Mouse (Mus musculus) limb, embryonic 12.5 days (tissue): Measurements from ENCODE around the gene Txndc15. TPM values are rescaled to one million over a fixed set of nuclear protein-coding genes. Genes with fewer than 3 reads are reported as not detected.

Experiments used
- ATAC-seq: fragments of 200-750 bp; cut with Nextera tagmentation; 2 replicates; pipeline ENCODE4 v1.8.0; 2017; ENCODE audit warnings: low read depth, moderate TSS enrichment; ENCODE audit not compliant: insufficient number of reproducible peaks, insufficient read depth, low FRiP score, low TSS enrichment
- H3K27ac ChIP-seq: fragments of 300-500 bp; sonication (generic); 2 replicates; pipeline ENCODE4 v1.5.1; 2016; ENCODE audit warnings: mild to moderate bottlenecking, moderate library complexity
- H3K27me3 ChIP-seq: fragments of 300-500 bp; sonication (generic); 2 replicates; pipeline ENCODE4 v1.6.1; 2016; ENCODE audit warnings: mild to moderate bottlenecking, moderate library complexity
- H3K36me3 ChIP-seq: fragments of 300-500 bp; sonication (generic); 2 replicates; pipeline ENCODE4 v1.6.1; 2016; ENCODE audit warnings: mild to moderate bottlenecking, moderate library complexity
- H3K4me1 ChIP-seq: fragments of 300-500 bp; sonication (generic); replicated peaks from 2 replicates; pipeline ENCODE4 v1.6.1; 2016
- H3K4me2 ChIP-seq: fragments of 300-500 bp; sonication (generic); 2 replicates; pipeline ENCODE4 v1.6.1; 2016; ENCODE audit warnings: mild to moderate bottlenecking, moderate library complexity
- H3K4me3 ChIP-seq: fragments of 300-500 bp; sonication (generic); replicated peaks from 2 replicates; pipeline ENCODE4 v1.5.1; 2016; ENCODE audit warnings: mild to moderate bottlenecking
- H3K9ac ChIP-seq: fragments of 300-500 bp; sonication (generic); replicated peaks from 2 replicates; pipeline ENCODE4 v1.6.1; 2016; ENCODE audit warnings: mild to moderate bottlenecking, moderate library complexity
- H3K9me3 ChIP-seq: fragments of 300-500 bp; sonication (generic); 2 replicates; pipeline ENCODE4 v1.6.1; 2016; ENCODE audit warnings: mild to moderate bottlenecking, moderate library complexity
- WGBS: fragments of 180-500 bp; shearing (Covaris S2); methylation state at CpG from one replicate; pipeline ENCODE4 v1.1.7; 2016; 5-methylcytosine and 5-hydroxymethylcytosine counted together
- polyA plus RNA-seq: library from polyadenylated mRNA; unstranded; fragments of >200 nt; fragmentation: Nextera tagmentation; extraction: Ambion mirVana; gene quantifications from 2 replicates; pipeline ENCODE4 v1.2.1, GENCODE M21; 2016

Txndc15 gene
- polyA plus RNA-seq, 1 experiment from 2014 or later: 95.8 TPM

DNA sequence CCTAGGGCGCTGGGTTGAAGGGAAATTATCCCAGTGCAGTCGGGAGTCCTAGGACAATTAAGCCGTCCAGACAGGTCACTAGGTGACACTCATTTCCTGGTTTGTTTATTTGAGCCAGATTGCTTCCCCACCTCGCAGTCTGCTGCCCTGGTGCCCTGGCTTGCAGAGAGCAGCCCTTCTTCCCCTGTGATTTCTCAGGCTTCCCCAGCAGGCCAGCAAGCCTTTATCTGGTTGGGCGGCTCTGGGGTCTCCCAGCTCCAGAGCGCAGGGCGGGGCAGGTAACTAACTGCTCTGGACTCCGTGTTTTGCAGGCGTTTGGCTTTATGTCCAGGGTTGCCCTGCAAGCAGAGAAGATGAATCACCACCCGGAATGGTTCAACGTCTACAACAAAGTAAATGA lies 60.6 kb downstream of the Txndc15 start:
- peaks cover 10% of the 10 kb centered on the region for H3K4me1 ChIP-seq
- 0 out of 2 replicates have a peak, but pooled peaks cover 5% of the 10 kb centered on the region for H3K9me3 ChIP-seq
- H3K27me3 ChIP-seq: no peaks in the 10 kb centered on the region
- 12% methylated on average over 11 of the region's 11 CpGs for WGBS
- no peaks in the 10 kb centered on the region for H3K36me3 ChIP-seq
- ATAC-seq: no peak
- no peak overlapping the region for H3K4me2 ChIP-seq
- H3K27ac ChIP-seq: no peak overlapping the region
- no peak overlapping the region for H3K4me3 ChIP-seq
- no peak overlapping the region for H3K9ac ChIP-seq

Other genes starting within 250 kb of the Txndc15 start
- gene Dbn1, start 226.5 kb upstream of the Txndc15 start, polyA plus RNA-seq: 361 and 375 TPM in 2 replicates
- 154 and 158 TPM in 2 replicates for gene Pdlim7, start 201.0 kb upstream of the Txndc15 start, polyA plus RNA-seq
- 2.4 and 2.7 TPM in 2 replicates for gene Dok3, start 185.4 kb upstream of the Txndc15 start, polyA plus RNA-seq
- 77.3 and 80.1 TPM in 2 replicates for gene Ddx41, start 178.0 kb upstream of the Txndc15 start, polyA plus RNA-seq
- gene Fam193b, start 143.5 kb upstream of the Txndc15 start, polyA plus RNA-seq: 65.1 and 69.4 TPM in 2 replicates
- gene Tmed9, start 140.9 kb upstream of the Txndc15 start, polyA plus RNA-seq: 122 and 133 TPM in 2 replicates
- 31.5 and 34.7 TPM in 2 replicates for gene B4galt7, start 114.8 kb upstream of the Txndc15 start, polyA plus RNA-seq
- 59.1 and 60.5 TPM in 2 replicates for gene Caml, start 91.6 kb upstream of the Txndc15 start, polyA plus RNA-seq
- 45.1 and 45.3 TPM in 2 replicates for gene Ddx46, start 79.6 kb upstream of the Txndc15 start, polyA plus RNA-seq
- gene B230219D22Rik, start 21.5 kb upstream of the Txndc15 start, polyA plus RNA-seq: 78.7 and 84.5 TPM in 2 replicates
- gene Pcbd2, start 12.7 kb downstream of the Txndc15 start, polyA plus RNA-seq: 42.0 and 46.8 TPM in 2 replicates
- 0.15 TPM in 1 of 2 replicates, not detected in the other for gene Catsper3, start 69.9 kb downstream of the Txndc15 start, polyA plus RNA-seq
- 174 and 206 TPM in 2 replicates for gene Pitx1, start 121.5 kb downstream of the Txndc15 start, polyA plus RNA-seq